Mouse (Mus musculus) MEL (cell line): ENCODE measurements around the gene Tpst2. TPM values are rescaled to one million over a fixed set of nuclear protein-coding genes. Genes with fewer than 3 reads are reported as not detected.

Experiments used
- DNase-seq: peaks from one replicate; pipeline ENCODE4 v3.0.0; 2011; ENCODE audit warnings: low read depth, low spot score
- H3K27ac ChIP-seq: 2 replicates; pipeline ENCODE4 v1.5.1; 2012; ENCODE audit warnings: low read depth, mild to moderate bottlenecking, control low read depth, low read length, moderate library complexity; ENCODE audit not compliant: control insufficient read depth
- H3K27me3 ChIP-seq, 2 experiments: fragments of 150-350 bp in 1 of 2; sonication (generic) in 1 of 2; 2 replicates each; pipeline ENCODE4 v1.6.1; 2012; ENCODE audit warnings: low read length in 2 of 2, mild to moderate bottlenecking in 2 of 2, improper control_type of control experiment in 1 of 2, moderate library complexity in 1 of 2; ENCODE audit not compliant: insufficient read depth in 2 of 2, control insufficient read depth in 1 of 2
- H3K36me3 ChIP-seq, 2 experiments: 2 replicates each; pipeline ENCODE4 v1.6.1; 2012 to 2014; ENCODE audit warnings: low read length in 2 of 2, improper control_type of control experiment in 1 of 2, inconsistent platforms in 1 of 2, mild to moderate bottlenecking in 1 of 2; ENCODE audit not compliant: insufficient read depth in 2 of 2, control insufficient read depth in 1 of 2
- H3K4me1 ChIP-seq, 2 experiments: fragments of 150-350 bp in 1 of 2; sonication (generic) in 1 of 2; 2 replicates each; pipeline ENCODE4 v1.6.1; 2012; ENCODE audit warnings: low read length in 2 of 2, improper control_type of control experiment in 1 of 2, mild to moderate bottlenecking in 1 of 2; ENCODE audit not compliant: insufficient read depth in 2 of 2, control insufficient read depth in 1 of 2
- H3K4me3 ChIP-seq, 2 experiments: fragments of 150-350 bp in 1 of 2; sonication (generic) in 1 of 2; 2 replicates each; pipeline ENCODE4 v1.5.1; 2012; ENCODE audit warnings: low read depth in 2 of 2, low read length in 2 of 2, mild to moderate bottlenecking in 2 of 2, moderate library complexity in 2 of 2, control low read depth in 1 of 2, improper control_type of control experiment in 1 of 2; ENCODE audit not compliant: control insufficient read depth in 1 of 2, insufficient read depth in 1 of 2
- H3K79me2 ChIP-seq: 2 replicates; pipeline ENCODE4 v1.6.1; 2012; ENCODE audit warnings: mild to moderate bottlenecking, low read length, moderate library complexity; ENCODE audit not compliant: control insufficient read depth, poor library complexity, insufficient read depth
- H3K9ac ChIP-seq: 2 replicates; pipeline ENCODE4 v1.6.1; 2012; ENCODE audit warnings: low read depth, mild to moderate bottlenecking, control low read depth, low read length, moderate library complexity; ENCODE audit not compliant: control insufficient read depth, poor library complexity, severe bottlenecking
- H3K9me3 ChIP-seq: fragments of 150-350 bp; sonication (generic); replicated peaks from 2 replicates; pipeline ENCODE4 v1.6.1; 2012; ENCODE audit warnings: mild to moderate bottlenecking, low read length, improper control_type of control experiment, moderate library complexity; ENCODE audit not compliant: insufficient read depth
- E2F4 ChIP-seq: IDR thresholded peaks from 2 replicates; pipeline ENCODE4 v1.6.1; 2011; ENCODE audit warnings: low read depth, low read length, improper control_type of control experiment, borderline replicate concordance
- EP300 ChIP-seq, 2 experiments: IDR thresholded peaks; 2 replicates each; pipeline ENCODE4 v1.6.1; 2011; ENCODE audit warnings: improper control_type of control experiment in 2 of 2, low read length in 2 of 2, low read depth in 1 of 2, mild to moderate bottlenecking in 1 of 2
- GATA1 ChIP-seq: IDR thresholded peaks from 2 replicates; pipeline ENCODE4 v1.6.1; 2011; ENCODE audit warnings: low read depth, low read length, improper control_type of control experiment
- HCFC1 ChIP-seq: IDR thresholded peaks from 2 replicates; pipeline ENCODE4 v1.6.1; 2012; ENCODE audit warnings: low read depth, mild to moderate bottlenecking, inconsistent platforms, low read length, improper control_type of control experiment, moderate library complexity
- MAX ChIP-seq: IDR thresholded peaks from 2 replicates; pipeline ENCODE4 v1.6.1; 2011; ENCODE audit warnings: low read length, improper control_type of control experiment
- MAZ ChIP-seq: IDR thresholded peaks from 2 replicates; pipeline ENCODE4 v1.6.1; 2012; ENCODE audit warnings: low read depth, mild to moderate bottlenecking, inconsistent platforms, low read length, improper control_type of control experiment
- MEF2A ChIP-seq: IDR thresholded peaks from 2 replicates; pipeline ENCODE4 v1.6.1; 2014; ENCODE audit warnings: low read depth, mild to moderate bottlenecking, inconsistent platforms, low read length, improper control_type of control experiment; ENCODE audit not compliant: poor library complexity, insufficient replicate concordance, severe bottlenecking; ENCODE audit errors: extremely low read depth
- SMC3 ChIP-seq: IDR thresholded peaks from 2 replicates; pipeline ENCODE4 v1.6.1; 2011; ENCODE audit warnings: low read depth, low read length, improper control_type of control experiment
- TAL1 ChIP-seq: IDR thresholded peaks from 2 replicates; pipeline ENCODE4 v1.6.1; 2012; ENCODE audit warnings: mild to moderate bottlenecking, inconsistent platforms, low read length, moderate library complexity, mixed read lengths
- TCF12 ChIP-seq: IDR thresholded peaks from 2 replicates; pipeline ENCODE4 v1.6.1; 2014; ENCODE audit warnings: low read depth, mild to moderate bottlenecking, inconsistent platforms, low read length, improper control_type of control experiment, moderate library complexity
- ZC3H11A ChIP-seq: IDR thresholded peaks from 2 replicates; pipeline ENCODE4 v1.6.1; 2012; ENCODE audit warnings: low read depth, mild to moderate bottlenecking, inconsistent platforms, low read length, improper control_type of control experiment
- ZKSCAN1 ChIP-seq: IDR thresholded peaks from 2 replicates; pipeline ENCODE4 v1.6.1; 2012; ENCODE audit warnings: low read depth, mild to moderate bottlenecking, inconsistent platforms, low read length, improper control_type of control experiment, moderate library complexity
- ZNF384 ChIP-seq: IDR thresholded peaks from 2 replicates; pipeline ENCODE4 v1.6.1; 2012; ENCODE audit warnings: low read depth, mild to moderate bottlenecking, inconsistent platforms, low read length, improper control_type of control experiment
- polyA plus RNA-seq, 2 experiments: library from polyadenylated mRNA; stranded (reverse) in 1 of 2; unstranded in 1 of 2; fragments of >175 nt in 1 of 2; fragments of >200 nt in 1 of 2; gene quantifications; 2 replicates each; pipeline versions ENCODE4 v1.2.1 to v1.2.4; 2012; ENCODE audit warnings: low replicate concordance in 2 of 2, low read depth in 1 of 2; ENCODE audit not compliant: insufficient read length in 2 of 2, insufficient read depth in 1 of 2, missing spikeins in 1 of 2
- total RNA-seq: library from RNA; depleted of rRNA; stranded (reverse); fragments of 300-350 nt; gene quantifications from 2 replicates; pipeline ENCODE4 v1.2.3, GENCODE M21; 2012

Tpst2 gene
- total and polyA plus RNA-seq, 3 experiments = 57.8 to 86.1 TPM; not detected in 1

DNA sequence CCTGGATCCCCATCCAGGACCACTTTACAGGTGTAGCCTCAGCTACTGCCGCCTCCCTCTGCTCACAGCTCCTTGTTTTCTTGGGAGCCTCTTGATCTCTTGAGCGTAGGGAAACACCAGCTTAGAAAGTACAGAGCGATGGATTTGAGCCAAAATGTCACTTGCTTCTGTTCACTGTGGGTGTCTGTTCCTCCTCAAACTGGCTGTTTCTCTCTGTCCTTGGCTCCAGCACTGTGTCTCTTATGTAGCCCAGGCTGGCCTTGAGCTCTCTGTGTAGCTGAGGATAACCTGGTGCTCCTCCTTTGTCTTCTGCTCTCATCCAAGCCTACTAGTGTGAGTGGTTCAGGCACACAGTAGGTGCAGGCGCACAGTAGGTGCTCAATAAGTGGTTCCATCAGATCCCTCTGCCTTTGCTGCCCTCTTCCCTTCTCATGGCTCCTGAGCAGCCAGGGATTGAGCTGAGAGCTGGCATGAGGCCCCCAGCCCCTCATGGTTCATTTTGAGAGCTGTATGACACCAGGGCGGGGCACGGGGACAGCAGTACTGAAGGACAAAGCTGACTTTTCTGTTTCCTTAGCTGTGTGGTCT, 24.3 kb downstream of the Tpst2 start:
- H3K9ac ChIP-seq = no peak overlapping the region
- H3K36me3 ChIP-seq = peaks cover 0 to 17% of the 10 kb centered on the region in 2 experiments; a peak in 2 of 4 replicates
- TF ChIP-seq ZKSCAN1 (peak; percentile 89), GATA1 (no peak)
- peaks cover 16 to 25% of the 10 kb centered on the region in 2 experiments for H3K4me1 ChIP-seq
- no peak for DNase-seq
- peaks cover 32% of the 10 kb centered on the region; the same call in 1 of the 2 replicates for H3K79me2 ChIP-seq
- no peaks in the 10 kb centered on the region for H3K27me3 ChIP-seq
- no peaks in the 10 kb centered on the region for H3K9me3 ChIP-seq
- H3K4me3 ChIP-seq = no peak overlapping the region
- no peak overlapping the region for H3K27ac ChIP-seq

DNA sequence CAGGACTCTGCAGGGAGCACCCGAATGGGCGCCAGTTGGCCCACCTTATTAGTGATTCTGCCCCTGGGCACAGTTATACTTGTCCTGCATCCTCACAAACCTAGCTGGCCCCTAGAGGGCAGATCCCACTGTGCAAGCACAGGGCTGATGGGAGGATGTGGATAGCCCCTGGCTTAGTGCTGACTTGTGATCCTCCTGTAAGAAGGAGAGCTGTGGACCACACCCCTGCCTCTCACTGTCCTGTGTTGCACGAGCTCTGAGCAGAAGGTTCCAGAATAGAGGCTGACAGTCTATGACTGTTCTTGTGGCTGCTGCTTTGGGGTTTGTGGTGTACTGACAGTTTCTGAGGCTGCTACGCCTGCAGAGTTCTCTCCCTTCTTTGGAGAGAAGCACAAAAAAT, 25.2 kb downstream of the Tpst2 start:
- TF ChIP-seq ZNF384 (no peak), TCF12 (no peak), HCFC1 (no peak), EP300 (IDR thresholded peaks at IDR 0.05; ENCODE audit: low read depth in 1 of 2, low read length in 2 of 2) (no peak), TAL1 (no peak), E2F4 (no peak), MAZ (no peak), ZC3H11A (no peak), GATA1 (no peak), MEF2A (no peak), MAX (no peak)
- Histone ChIP-seq H3K79me2 (peaks cover 27% of the 10 kb centered on the region; the same call in 1 of the 2 replicates), H3K4me3 (no peak overlapping the region), H3K27me3 (no peaks in the 10 kb centered on the region), H3K9ac (no peak overlapping the region), H3K36me3 (peaks cover 0 to 9% of the 10 kb centered on the region in 2 experiments; a peak in 2 of 4 replicates), H3K4me1 (peaks cover 9 to 18% of the 10 kb centered on the region in 2 experiments), H3K27ac (no peak overlapping the region), H3K9me3 (no peaks in the 10 kb centered on the region)
- no peak for DNase-seq

DNA sequence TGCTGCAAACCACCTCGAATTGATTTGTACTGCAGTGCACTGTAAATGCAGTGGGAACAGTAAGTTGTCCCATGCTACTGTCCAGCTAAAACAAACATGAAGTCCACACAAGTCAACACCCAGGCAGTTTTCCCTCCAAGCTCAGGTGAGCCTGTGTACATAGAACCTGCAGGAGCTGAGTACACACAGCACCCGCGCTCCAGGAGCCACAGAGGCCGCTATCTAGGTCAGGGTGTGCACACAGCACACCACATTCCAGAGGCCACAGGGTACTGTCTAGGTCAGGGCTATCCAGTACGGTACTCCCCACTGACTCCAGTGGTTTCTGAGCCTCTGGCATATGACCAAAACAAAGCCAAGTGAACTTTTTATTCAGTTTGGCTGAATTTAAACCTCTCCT, 25.8 kb downstream of the Tpst2 start:
- no peaks in the 10 kb centered on the region for H3K9me3 ChIP-seq
- H3K79me2 ChIP-seq = peaks cover 22% of the 10 kb centered on the region; the same call in 1 of the 2 replicates
- no peak for DNase-seq
- no peak overlapping the region for H3K27ac ChIP-seq
- no peaks in the 10 kb centered on the region for H3K27me3 ChIP-seq
- no peak overlapping the region for H3K9ac ChIP-seq
- TF ChIP-seq MAX (no peak), SMC3 (no peak)
- peaks cover 4 to 12% of the 10 kb centered on the region in 2 experiments for H3K4me1 ChIP-seq
- H3K36me3 ChIP-seq = peaks cover 0 to 3% of the 10 kb centered on the region in 2 experiments; a peak in 3 of 4 replicates
- H3K4me3 ChIP-seq = no peak overlapping the region
